7 mouse cellular contexts compared by ENCODE assay signal in genomic region chr1:74305522-74305921, GRCm38 (mm10). TPM values are rescaled to one million over a fixed set of nuclear protein-coding genes. Genes with fewer than 3 reads are reported as not detected.
DNase-seq lines count a peak whose midpoint lies in the region; ATAC-seq and TF ChIP-seq lines count a peak whose summit lies in the region.

TSS of gene Tmbim1 (minus strand) at chr1:74305622.

- peaks cover 14% of the 10 kb centered on the region for H3K4me1 ChIP-seq in embryonic fibroblast, embryonic 13.5 days (ENCODE audit: control insufficient read depth, insufficient read depth, low read length)
- peaks cover 31% of the 10 kb centered on the region for H3K4me1 ChIP-seq in liver, embryonic 11.5 days (replicated peaks; ENCODE audit: control insufficient read depth, insufficient read depth, low read length)

- H3K9me3 ChIP-seq in liver, embryonic 11.5 days (ENCODE audit: control insufficient read depth, low read length): no peaks in the 10 kb centered on the region

- DNase-seq in urinary bladder, adult 2 months (ENCODE audit: low spot score): no peak
- DNase-seq in urinary bladder, postnatal 25 days (ENCODE audit: low spot score): no peak
- DNase-seq in heart, postnatal 25 days (ENCODE audit: low spot score): no peak
- no peak for DNase-seq in liver, embryonic 11.5 days (ENCODE audit: low spot score)
- DNase-seq in right cerebral cortex, postnatal 36 days (ENCODE audit: low spot score in 2 of 2): no peak
- no peak for DNase-seq in cerebellum, postnatal 25 days

- TF ChIP-seq POLR2A in embryonic fibroblast, embryonic 13.5 days (IDR thresholded peaks at IDR 0.05; ENCODE audit: low read depth, low read length): no peak

- peak within 1 kb of the TSS; percentile 88 for H3K27ac ChIP-seq in embryonic fibroblast, embryonic 13.5 days (ENCODE audit: insufficient read depth, low read length)
- no peak within 1 kb of the TSS for H3K27ac ChIP-seq in liver, embryonic 11.5 days (ENCODE audit: low read depth, low read length)

- H3K4me3 ChIP-seq in embryonic fibroblast, embryonic 13.5 days (ENCODE audit: insufficient read depth, low read length): peak within 1 kb of the TSS; percentile 87
- H3K4me3 ChIP-seq in liver, embryonic 11.5 days (ENCODE audit: low read depth, low read length): peak within 1 kb of the TSS; percentile 82

- no peaks in the 10 kb centered on the region for H3K27me3 ChIP-seq in liver, embryonic 11.5 days (replicated peaks; ENCODE audit: control insufficient read depth, insufficient read depth, low read length)

- WGBS in liver, embryonic 11.5 days: 81% methylated on average over 2 of the region's 2 CpGs

- TF ChIP-seq CTCF in embryonic fibroblast, embryonic 13.5 days (IDR thresholded peaks at IDR 0.05; ENCODE audit: borderline replicate concordance, insufficient read depth, low read length): no peak

- H3K36me3 ChIP-seq in liver, embryonic 11.5 days (ENCODE audit: control insufficient read depth, insufficient read depth, low read length): no peaks in the 10 kb centered on the region

- H3K4me2 ChIP-seq in liver, embryonic 11.5 days: peak within 1 kb of the TSS; percentile 82

- ATAC-seq in liver, embryonic 11.5 days (replicated peaks; ENCODE audit: low FRiP score): no peak

- intact Hi-C loops in heart, postnatal 25 days (cut with DNase I): no loop called here

- peak within 1 kb of the TSS; percentile 79; the same call in 1 of the 2 replicates for H3K9ac ChIP-seq in liver, embryonic 11.5 days (ENCODE audit: low read depth, low read length)

RNA-seq across cellular contexts. Expression of gene Tmbim1, which starts in this region (rescaled TPM):
- 91.2 and 120 TPM in 2 replicates for polyA plus RNA-seq in urinary bladder, adult 2 months (2012; rRNA removed)
- 88.6 and 115 TPM in 2 replicates for polyA plus RNA-seq in embryonic fibroblast, embryonic 13.5 days (2011; ENCODE audit: insufficient read length, low read depth, missing spikeins)
- total RNA-seq in heart, postnatal 25 days (2021): 10 to 100 TPM; 38.4 to 41.5 TPM
- 21.7 and 22.9 TPM in 2 replicates for polyA plus RNA-seq in liver, embryonic 11.5 days (2014; fragmentation: Nextera tagmentation; extraction: Ambion mirVana)
